Mouse (Mus musculus) heart, embryonic 13.5 days (tissue): ENCODE results near the gene Bdkrb1. TPM values are rescaled to one million over a fixed set of nuclear protein-coding genes. Genes with fewer than 3 reads are reported as not detected.

Experiments used
- ATAC-seq: fragments of 200-750 bp; cut with Nextera tagmentation; 2 replicates; pipeline ENCODE4 v1.8.0; 2017; ENCODE audit warnings: moderate TSS enrichment; ENCODE audit not compliant: insufficient number of reproducible peaks, low FRiP score, low TSS enrichment; ENCODE audit errors: extremely low read depth
- H3K27ac ChIP-seq: fragments of 300-500 bp; sonication (generic); replicated peaks from 2 replicates; pipeline ENCODE4 v1.5.1; 2015; ENCODE audit warnings: moderate library complexity, mild to moderate bottlenecking, inconsistent platforms
- H3K27me3 ChIP-seq: fragments of 300-500 bp; sonication (generic); replicated peaks from 2 replicates; pipeline ENCODE4 v1.6.1; 2015; ENCODE audit warnings: mild to moderate bottlenecking, inconsistent platforms
- H3K36me3 ChIP-seq: fragments of 300-500 bp; sonication (generic); 2 replicates; pipeline ENCODE4 v1.6.1; 2015; ENCODE audit warnings: mild to moderate bottlenecking, inconsistent platforms
- H3K4me1 ChIP-seq: fragments of 300-500 bp; sonication (generic); 2 replicates; pipeline ENCODE4 v1.6.1; 2015; ENCODE audit warnings: inconsistent platforms
- H3K4me2 ChIP-seq: fragments of 300-500 bp; sonication (generic); 2 replicates; pipeline ENCODE4 v1.6.1; 2015; ENCODE audit warnings: inconsistent platforms, mild to moderate bottlenecking, moderate library complexity
- H3K4me3 ChIP-seq: fragments of 300-500 bp; sonication (generic); 2 replicates; pipeline ENCODE4 v1.5.1; 2015; ENCODE audit warnings: moderate library complexity, mild to moderate bottlenecking, inconsistent platforms
- H3K9ac ChIP-seq: fragments of 300-500 bp; sonication (generic); 2 replicates; pipeline ENCODE4 v1.6.1; 2015; ENCODE audit warnings: inconsistent platforms, mild to moderate bottlenecking, moderate library complexity
- H3K9me3 ChIP-seq: fragments of 300-500 bp; sonication (generic); 2 replicates; pipeline ENCODE4 v1.6.1; 2016; ENCODE audit warnings: inconsistent platforms
- WGBS: fragments of 180-500 bp; shearing (Covaris S2); methylation state at CpG from one replicate; pipeline ENCODE4 v1.1.7; 2015; ENCODE audit warnings: mixed read lengths; 5-methylcytosine and 5-hydroxymethylcytosine counted together
- polyA plus RNA-seq: library from polyadenylated mRNA; unstranded; fragments of >200 nt; fragmentation: Nextera tagmentation; extraction: Ambion mirVana; gene quantifications from 2 replicates; pipeline ENCODE4 v1.2.1, GENCODE M21; 2015

Gene Bdkrb1
- polyA plus RNA-seq, 1 experiment from 2014 or later: not detected

DNA sequence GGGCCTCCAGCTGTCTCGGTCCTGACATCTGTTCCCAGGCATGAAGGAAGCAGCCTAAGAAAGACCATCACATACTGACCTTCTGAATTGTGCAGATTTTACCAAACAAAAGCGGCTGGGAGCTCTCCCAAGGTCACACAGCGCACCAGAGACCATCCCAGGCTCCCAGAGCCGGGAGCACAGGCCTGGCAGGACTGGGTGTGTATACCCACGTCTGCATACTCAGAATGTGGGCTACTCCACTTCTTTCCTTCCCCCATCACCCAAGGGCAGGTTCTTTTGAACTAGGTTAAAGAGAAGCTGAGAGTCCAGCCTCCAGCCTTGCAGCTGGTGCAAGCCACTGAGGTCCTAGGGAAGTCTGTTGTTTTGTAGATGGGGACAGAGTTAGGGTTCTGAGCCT is 3.8 kb upstream of the Bdkrb1 start:
- Histone ChIP-seq H3K4me1 (peaks cover 14% of the 10 kb centered on the region), H3K9ac (no peak overlapping the region), H3K4me2 (no peak overlapping the region), H3K4me3 (no peak overlapping the region), H3K27me3 (no peaks in the 10 kb centered on the region; the same call in 1 of the 2 replicates), H3K27ac (no peak overlapping the region), H3K9me3 (no peaks in the 10 kb centered on the region), H3K36me3 (no peaks in the 10 kb centered on the region)
- ATAC-seq: no peak
- 53% methylated on average over 5 of the region's 5 CpGs for WGBS

- Histone ChIP-seq H3K27me3 (no peaks in the 10 kb centered on the region; the same call in 1 of the 2 replicates), H3K4me2 (no peak overlapping the region), H3K9ac (no peak overlapping the region), H3K9me3 (no peaks in the 10 kb centered on the region), H3K36me3 (no peaks in the 10 kb centered on the region), H3K4me1 (peaks cover 6% of the 10 kb centered on the region; the same call in 1 of the 2 replicates), H3K4me3 (no peak overlapping the region), H3K27ac (no peak overlapping the region)
- 47% methylated on average over 6 of the region's 6 CpGs for WGBS
- ATAC-seq: no peak
These were observed 1.3 kb upstream of the Bdkrb1 start for GRCm38 (mm10) chr12:105601586-105601985.

DNA sequence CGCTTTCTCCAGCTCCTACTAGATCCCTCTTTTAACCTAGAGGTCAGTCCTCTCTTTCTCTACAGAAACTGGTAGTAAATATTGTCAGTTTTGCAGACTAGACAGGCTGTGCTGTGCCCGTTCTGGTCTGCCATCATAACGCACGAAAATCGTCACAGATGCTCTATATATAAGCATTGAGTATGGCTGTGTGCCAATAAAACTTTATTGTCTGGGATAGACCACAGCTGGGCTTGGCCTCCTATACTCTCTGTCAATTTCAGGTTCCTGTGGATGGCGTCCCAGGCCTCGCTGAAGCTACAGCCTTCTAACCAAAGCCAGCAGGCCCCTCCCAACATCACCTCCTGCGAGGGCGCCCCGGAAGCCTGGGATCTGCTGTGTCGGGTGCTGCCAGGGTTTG is 1.0 kb downstream of the Bdkrb1 start:
- H3K4me2 ChIP-seq: no peak overlapping the region
- no peaks in the 10 kb centered on the region for H3K9me3 ChIP-seq
- H3K4me1 ChIP-seq: peaks cover 6% of the 10 kb centered on the region; the same call in 1 of the 2 replicates
- H3K27ac ChIP-seq: no peak overlapping the region
- H3K9ac ChIP-seq: no peak overlapping the region
- H3K27me3 ChIP-seq: no peaks in the 10 kb centered on the region; the same call in 1 of the 2 replicates
- 84% methylated on average over 11 of the region's 11 CpGs for WGBS
- no peaks in the 10 kb centered on the region for H3K36me3 ChIP-seq
- no peak for ATAC-seq
- H3K4me3 ChIP-seq: no peak overlapping the region

DNA sequence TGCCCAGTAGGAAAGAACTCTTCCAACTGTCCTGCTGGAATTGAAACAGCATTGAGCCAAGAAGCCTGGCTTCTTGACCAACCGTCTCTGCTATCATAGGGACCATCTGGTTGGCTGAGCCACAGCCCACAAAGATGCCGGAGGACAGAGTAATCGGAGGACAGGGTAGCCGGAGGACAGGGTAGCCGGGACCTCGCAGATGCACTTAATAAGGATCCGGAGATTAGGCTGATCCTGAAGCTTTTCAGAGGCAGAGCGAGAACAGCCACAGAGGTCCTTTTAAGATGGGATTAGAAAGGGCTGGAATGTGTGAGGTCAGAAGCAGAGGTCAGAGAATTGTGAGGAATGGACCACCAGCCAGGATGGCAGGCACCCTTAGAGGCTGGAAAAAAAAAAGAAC is 2.3 kb downstream of the Bdkrb1 start:
- ATAC-seq: no peak
- no peaks in the 10 kb centered on the region for H3K27me3 ChIP-seq
- H3K27ac ChIP-seq: no peak overlapping the region
- H3K4me2 ChIP-seq: no peak overlapping the region
- peaks cover 6% of the 10 kb centered on the region; the same call in 1 of the 2 replicates for H3K4me1 ChIP-seq
- no peak overlapping the region for H3K4me3 ChIP-seq
- 0 out of 2 replicates have a peak, but pooled peaks cover 2% of the 10 kb centered on the region for H3K36me3 ChIP-seq
- WGBS: 41% methylated on average over 8 of the region's 8 CpGs
- no peak overlapping the region for H3K9ac ChIP-seq
- H3K9me3 ChIP-seq: no peaks in the 10 kb centered on the region

DNA sequence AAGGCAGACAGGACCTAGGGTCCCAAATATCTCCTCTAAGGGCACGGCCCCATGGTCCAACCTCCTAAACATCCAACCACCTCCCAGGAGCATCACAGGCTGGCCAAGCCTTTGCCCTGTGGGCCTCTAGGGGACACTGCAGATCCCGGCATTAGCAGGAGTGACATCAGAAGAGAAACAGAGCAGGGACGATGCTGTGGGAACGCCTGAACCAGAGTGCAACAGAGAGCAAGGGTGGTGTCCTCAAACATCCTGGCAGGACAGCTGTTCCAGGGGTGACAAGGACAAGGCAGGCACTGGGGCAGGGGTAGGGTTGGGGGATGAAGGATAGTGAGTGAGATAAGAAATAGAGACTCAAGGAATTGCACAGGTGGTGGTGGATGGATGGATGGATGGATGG is 4.0 kb downstream of the Bdkrb1 start:
- no peaks in the 10 kb centered on the region for H3K27me3 ChIP-seq
- no peak overlapping the region for H3K9ac ChIP-seq
- no peak overlapping the region for H3K27ac ChIP-seq
- no peaks in the 10 kb centered on the region for H3K9me3 ChIP-seq
- peaks cover 2% of the 10 kb centered on the region for H3K4me1 ChIP-seq
- H3K4me2 ChIP-seq: no peak overlapping the region
- ATAC-seq: no peak
- H3K36me3 ChIP-seq: 0 out of 2 replicates have a peak, but pooled peaks cover 2% of the 10 kb centered on the region
- WGBS: 59% methylated on average over 4 of the region's 4 CpGs
- H3K4me3 ChIP-seq: no peak overlapping the region

DNA sequence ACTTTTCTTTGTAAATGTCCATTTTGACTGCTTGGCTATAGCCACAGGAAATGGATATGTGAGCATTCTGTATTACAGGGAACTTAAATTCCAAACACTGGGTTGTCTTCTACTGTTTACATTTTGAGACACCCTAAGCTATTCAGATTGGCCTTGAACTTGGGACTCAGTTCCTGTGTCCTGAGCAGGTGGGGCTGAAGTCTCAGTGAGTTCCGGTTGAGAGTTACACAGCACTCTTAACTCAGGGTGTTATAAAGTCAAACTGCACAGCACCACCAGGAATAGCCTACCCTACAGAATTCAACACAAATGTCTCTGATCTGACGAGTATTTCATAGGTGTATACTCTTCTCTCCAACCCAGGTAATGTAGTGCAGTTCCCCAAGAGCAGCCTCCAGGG is 8.2 kb downstream of the Bdkrb1 start:
- ATAC-seq: no peak
- peaks cover 15% of the 10 kb centered on the region for H3K4me1 ChIP-seq
- H3K27ac ChIP-seq: no peak overlapping the region
- H3K4me2 ChIP-seq: no peak overlapping the region
- WGBS: 87% methylated on average over 2 of the region's 2 CpGs
- H3K36me3 ChIP-seq: peaks cover 21% of the 10 kb centered on the region
- no peak overlapping the region for H3K9ac ChIP-seq
- H3K9me3 ChIP-seq: no peaks in the 10 kb centered on the region
- H3K27me3 ChIP-seq: no peaks in the 10 kb centered on the region
- H3K4me3 ChIP-seq: no peak overlapping the region

DNA sequence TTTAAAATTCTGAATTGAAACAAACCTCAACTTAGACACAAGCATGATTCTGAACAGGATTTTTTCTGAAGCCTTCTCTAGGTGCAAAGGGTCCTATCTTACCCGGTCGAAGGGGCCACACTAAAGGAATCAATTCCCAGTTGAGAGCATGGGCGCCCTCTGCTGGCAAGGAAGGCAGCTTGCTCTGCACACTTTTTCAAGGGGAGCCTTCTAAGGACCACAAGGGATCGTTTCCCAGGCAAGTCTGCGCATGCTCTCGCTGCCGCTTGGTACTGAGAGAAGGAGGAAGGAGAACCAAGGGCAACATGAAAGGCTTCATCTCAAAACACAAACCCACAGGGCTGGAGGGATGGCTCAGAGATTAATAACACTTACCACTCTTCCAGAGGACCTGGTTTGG is 8.9 kb downstream of the Bdkrb1 start:
- no peaks in the 10 kb centered on the region for H3K27me3 ChIP-seq
- ATAC-seq: no peak
- no peaks in the 10 kb centered on the region for H3K9me3 ChIP-seq
- H3K9ac ChIP-seq: no peak overlapping the region
- H3K27ac ChIP-seq: no peak overlapping the region
- no peak overlapping the region for H3K4me3 ChIP-seq
- WGBS: 19% methylated on average over 7 of the region's 7 CpGs
- no peak overlapping the region for H3K4me2 ChIP-seq
- peaks cover 15% of the 10 kb centered on the region for H3K4me1 ChIP-seq
- peaks cover 28% of the 10 kb centered on the region for H3K36me3 ChIP-seq

- H3K27ac ChIP-seq: no peak overlapping the region
- 85% methylated on average over 10 of the region's 10 CpGs for WGBS
- H3K27me3 ChIP-seq: no peaks in the 10 kb centered on the region
- no peak for ATAC-seq
- no peak overlapping the region for H3K9ac ChIP-seq
- H3K4me1 ChIP-seq: peaks cover 15% of the 10 kb centered on the region
- H3K36me3 ChIP-seq: peaks cover 46% of the 10 kb centered on the region
- H3K9me3 ChIP-seq: no peaks in the 10 kb centered on the region
- no peak overlapping the region for H3K4me2 ChIP-seq
- no peak overlapping the region for H3K4me3 ChIP-seq
These were observed 10.7 kb downstream of the Bdkrb1 start for GRCm38 (mm10) chr12:105613559-105613958.

DNA sequence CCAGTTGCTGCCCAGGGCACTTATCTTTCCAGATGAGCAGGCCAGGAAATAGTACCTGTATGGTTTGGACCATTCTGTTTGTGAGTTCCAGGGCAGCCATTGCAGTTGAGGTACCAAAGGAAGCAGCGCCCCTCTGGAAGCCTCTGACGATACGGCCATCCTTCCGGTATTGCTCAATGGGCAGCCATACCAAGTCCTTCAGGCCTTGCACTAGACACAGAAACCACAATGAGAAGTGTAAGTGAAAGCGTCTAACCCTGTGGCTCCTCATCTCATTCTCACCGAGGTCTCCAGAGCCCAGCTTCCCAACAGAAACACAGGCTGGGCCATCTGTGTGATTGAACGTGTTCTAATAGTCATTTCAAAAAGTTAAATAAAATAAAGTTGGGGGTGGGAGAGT is 19.2 kb downstream of the Bdkrb1 start:
- Histone ChIP-seq H3K9me3 (no peaks in the 10 kb centered on the region), H3K4me1 (no peaks in the 10 kb centered on the region), H3K27me3 (no peaks in the 10 kb centered on the region), H3K4me2 (no peak overlapping the region), H3K9ac (no peak overlapping the region), H3K27ac (no peak overlapping the region), H3K36me3 (peaks cover 84% of the 10 kb centered on the region), H3K4me3 (no peak overlapping the region)
- no peak for ATAC-seq
- 92% methylated on average over 7 of the region's 7 CpGs for WGBS

- H3K4me2 ChIP-seq: no peak overlapping the region
- no peaks in the 10 kb centered on the region for H3K4me1 ChIP-seq
- 89% methylated on average over 12 of the region's 12 CpGs for WGBS
- no peaks in the 10 kb centered on the region for H3K9me3 ChIP-seq
- H3K36me3 ChIP-seq: peaks cover 83% of the 10 kb centered on the region
- no peak overlapping the region for H3K4me3 ChIP-seq
- H3K27ac ChIP-seq: no peak overlapping the region
- H3K9ac ChIP-seq: no peak overlapping the region
- no peak for ATAC-seq
- H3K27me3 ChIP-seq: no peaks in the 10 kb centered on the region
These were observed 20.2 kb downstream of the Bdkrb1 start for GRCm38 (mm10) chr12:105622981-105623539.

GRCm38 (mm10) chr12:105625798-105626197 is 22.9 kb downstream of the Bdkrb1 start:
- Histone ChIP-seq H3K9me3 (no peaks in the 10 kb centered on the region), H3K4me1 (no peaks in the 10 kb centered on the region), H3K4me2 (no peak overlapping the region), H3K27me3 (no peaks in the 10 kb centered on the region), H3K4me3 (no peak overlapping the region), H3K36me3 (peaks cover 72% of the 10 kb centered on the region), H3K27ac (no peak overlapping the region), H3K9ac (no peak overlapping the region)
- WGBS: 64% methylated on average over 7 of the region's 7 CpGs
- ATAC-seq: no peak

GRCm38 (mm10) chr12:105634374-105635067 is 31.6 kb downstream of the Bdkrb1 start:
- peaks cover 3% of the 10 kb centered on the region; the same call in 1 of the 2 replicates for H3K4me1 ChIP-seq

More at GRCm38 (mm10) chr12:105634374-105635067, 31.6 kb downstream of the Bdkrb1 start:
- Histone ChIP-seq H3K27me3 (no peaks in the 10 kb centered on the region), H3K4me2 (no peak overlapping the region), H3K9me3 (no peaks in the 10 kb centered on the region), H3K4me3 (no peak overlapping the region), H3K9ac (no peak overlapping the region), H3K36me3 (peaks cover 83% of the 10 kb centered on the region), H3K27ac (no peak overlapping the region)
- no peak for ATAC-seq
- WGBS: 94% methylated on average over 13 of the region's 13 CpGs
